Mouse (Mus musculus) ovary, adult 10 weeks (tissue): ENCODE data around the gene Derl3. TPM values are rescaled to one million over a fixed set of nuclear protein-coding genes. Genes with fewer than 3 reads are reported as not detected.

ENCODE experiments used
- polyA plus RNA-seq: library from polyadenylated mRNA; stranded (reverse); fragments of 350-450 nt; fragmentation: Illumina TruSeq; extraction: RNeasy Lipid Tissue Mini Kit (QIAGEN cat#74804); gene quantifications from one replicate; pipeline ENCODE4 v1.2.3, GENCODE M21; 2014

Gene Derl3
- polyA plus RNA-seq = not detected

DNA sequence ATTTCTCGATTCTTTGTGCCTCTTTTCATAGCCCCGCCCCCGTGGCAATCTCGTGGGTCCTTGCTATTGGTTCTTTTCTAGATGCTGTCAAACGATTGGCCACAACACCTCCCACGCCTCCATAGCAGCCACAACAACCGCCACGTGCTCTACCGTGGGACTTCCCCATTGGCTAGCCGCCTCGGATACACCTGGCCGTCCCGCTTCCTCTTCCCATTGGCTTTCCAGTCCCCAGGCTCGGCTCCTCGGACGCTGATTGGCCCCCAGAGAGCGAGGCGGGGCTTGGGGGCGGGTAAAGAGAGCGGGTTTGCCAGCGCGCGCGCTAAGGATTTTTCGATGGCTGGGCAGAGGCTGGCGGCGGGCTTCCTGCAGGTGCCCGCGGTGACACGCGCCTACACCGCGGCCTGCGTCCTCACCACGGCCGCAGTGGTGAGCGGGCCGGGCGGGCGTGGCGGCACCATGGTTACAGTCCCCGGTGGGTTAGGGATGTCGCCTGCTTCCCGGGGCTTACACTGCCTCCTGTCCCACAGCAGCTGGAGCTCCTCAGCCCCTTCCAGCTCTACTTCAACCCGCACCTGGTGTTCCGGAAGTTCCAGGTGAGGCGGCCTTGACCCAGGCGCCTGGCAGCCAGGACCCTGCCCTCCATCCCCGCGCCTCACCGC, at the start of gene Derl3:
Gene Derl3, plus strand, starts transcription at position 325 of the 662 bp plus-strand sequence.

DNA sequence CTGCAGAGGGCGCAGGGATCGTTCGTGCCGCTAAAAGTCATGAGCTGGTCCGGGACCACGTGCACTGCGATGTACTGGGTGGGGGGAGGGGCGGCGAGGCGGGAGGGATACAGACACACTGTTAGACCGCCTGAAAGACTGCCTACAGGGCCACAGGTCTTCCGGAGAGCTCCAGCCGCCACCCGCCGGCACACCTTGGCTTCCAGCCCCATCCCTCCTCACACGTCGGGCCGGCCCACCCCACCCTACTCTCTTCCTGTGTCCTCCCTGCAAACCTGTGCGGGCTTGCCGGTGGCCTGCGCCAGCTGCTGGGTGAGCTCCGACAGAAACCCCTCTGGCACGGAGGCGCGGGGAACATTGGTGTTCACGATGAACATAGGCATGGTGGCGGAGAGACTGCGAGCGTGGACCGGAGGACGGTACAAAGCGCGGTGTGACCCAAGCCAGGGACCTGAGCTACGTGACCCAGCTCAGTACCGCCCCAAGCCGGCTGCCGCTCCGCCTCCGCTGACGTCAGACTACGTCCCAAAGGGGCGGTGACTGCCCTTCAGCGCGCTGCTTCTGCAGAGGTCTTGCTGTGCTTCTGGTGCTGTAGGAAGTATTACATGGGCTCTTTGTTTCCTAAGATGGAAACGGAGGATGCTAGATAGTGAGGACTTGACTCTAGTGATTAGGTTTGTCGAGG, 33.3 kb upstream of the Derl3 start, which contains the start of gene Mif:
Gene Mif, minus strand, starts transcription at position 455 of the 685 bp plus-strand sequence.

DNA sequence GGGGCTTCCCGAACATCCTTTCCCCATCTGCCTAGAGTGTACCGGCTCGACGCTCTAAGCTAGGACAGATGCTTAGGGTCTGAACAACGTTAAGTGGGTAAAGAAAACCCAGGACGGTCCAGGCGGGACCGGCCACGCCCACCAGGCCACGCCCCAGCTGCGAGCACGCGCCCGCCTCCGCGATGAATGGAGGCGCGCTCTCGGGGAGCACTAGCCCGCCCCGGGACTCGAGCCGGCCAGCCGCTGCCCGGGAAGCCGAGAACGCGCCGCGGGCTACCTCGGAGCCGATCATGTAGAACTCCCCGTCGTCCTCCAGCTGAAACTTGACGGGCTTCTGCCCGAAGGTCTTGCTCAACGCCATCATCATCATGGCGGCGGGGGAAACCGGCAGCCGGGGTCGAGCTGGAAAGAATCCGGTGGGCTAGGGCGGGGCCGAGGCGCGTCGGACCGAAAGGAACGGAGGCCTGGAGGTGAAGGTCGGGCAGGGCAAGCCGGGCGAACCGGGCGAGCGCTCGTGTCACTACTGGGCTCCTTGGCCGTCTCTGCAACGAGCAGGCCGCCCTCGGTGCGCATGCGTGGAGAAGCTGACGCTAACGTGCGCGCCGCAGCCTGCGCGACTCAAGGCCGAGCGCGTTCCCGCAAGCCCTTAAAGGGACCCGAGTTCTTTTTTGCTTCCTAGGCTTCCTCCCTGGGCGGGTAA, 28.0 kb downstream of the Derl3 start, which contains the start of gene Smarcb1:
Gene Smarcb1, minus strand, starts transcription at position 592 of the 700 bp plus-strand sequence.

DNA sequence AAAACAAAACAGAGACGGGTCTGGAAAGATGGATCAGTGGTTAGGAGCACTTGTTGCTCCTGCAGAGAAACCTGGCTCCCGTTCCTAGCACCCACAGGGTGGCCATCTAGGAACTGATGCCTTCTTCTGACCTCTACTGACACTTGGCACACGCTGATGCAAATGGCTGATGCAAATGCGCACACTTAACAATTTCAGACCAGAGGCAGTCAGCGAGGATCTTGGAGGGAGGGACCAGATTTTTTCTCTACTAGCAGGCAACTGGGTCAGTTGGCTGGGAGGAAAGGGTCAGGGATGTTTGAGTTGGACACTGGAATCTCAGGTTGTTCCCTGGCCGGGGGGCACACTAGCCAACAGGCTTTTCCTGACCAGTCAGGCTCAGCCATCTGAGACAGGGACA, 39.7 kb downstream of the Derl3 start, which contains the start of gene Chchd10:
Gene Chchd10, plus strand, starts transcription at position 240 of the 400 bp plus-strand sequence.

DNA sequence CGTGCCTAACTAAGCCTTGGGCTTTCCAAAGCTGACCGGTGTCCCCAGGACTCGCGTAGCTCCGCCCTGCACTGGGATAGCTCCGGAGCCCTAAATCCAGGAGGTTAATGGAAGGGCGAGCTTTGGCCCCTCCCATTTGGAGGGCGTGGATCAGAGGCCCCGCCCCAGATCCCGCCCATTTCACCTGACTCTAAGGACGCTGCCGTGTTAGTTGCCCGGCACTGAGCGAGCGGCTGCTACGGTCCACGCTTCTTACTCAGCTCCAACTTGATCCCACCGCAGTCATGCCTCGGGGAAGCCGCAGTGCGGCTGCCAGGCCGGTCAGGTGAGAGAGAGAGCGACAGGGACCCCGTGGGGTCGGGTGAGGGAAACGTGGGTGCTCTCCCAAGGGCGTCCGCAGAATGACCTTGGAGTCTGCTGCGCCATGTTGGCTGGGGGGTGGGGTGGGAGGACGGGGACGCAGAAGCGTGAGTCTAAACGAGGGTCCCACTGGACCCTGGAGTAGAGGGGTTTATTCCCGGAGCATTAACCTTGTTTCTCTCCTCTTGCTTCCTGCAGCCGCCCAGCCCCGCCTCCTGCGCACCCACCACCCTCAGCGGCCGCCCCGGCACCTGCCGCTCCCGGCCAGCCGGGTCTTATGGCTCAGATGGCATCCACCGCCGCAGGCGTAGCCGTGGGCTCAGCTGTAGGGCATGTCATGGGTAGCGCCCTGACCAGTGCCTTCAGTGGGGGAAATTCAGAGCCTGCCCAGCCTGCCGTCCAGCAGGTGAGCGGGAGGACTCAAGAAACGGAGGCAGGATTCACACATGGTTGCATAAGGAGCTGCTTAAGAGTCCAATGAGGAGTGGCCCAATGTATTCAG, 42.7 kb downstream of the Derl3 start, which contains the start of gene Mmp11:
Gene Mmp11, minus strand, starts transcription at position 817 of the 862 bp plus-strand sequence.

DNA sequence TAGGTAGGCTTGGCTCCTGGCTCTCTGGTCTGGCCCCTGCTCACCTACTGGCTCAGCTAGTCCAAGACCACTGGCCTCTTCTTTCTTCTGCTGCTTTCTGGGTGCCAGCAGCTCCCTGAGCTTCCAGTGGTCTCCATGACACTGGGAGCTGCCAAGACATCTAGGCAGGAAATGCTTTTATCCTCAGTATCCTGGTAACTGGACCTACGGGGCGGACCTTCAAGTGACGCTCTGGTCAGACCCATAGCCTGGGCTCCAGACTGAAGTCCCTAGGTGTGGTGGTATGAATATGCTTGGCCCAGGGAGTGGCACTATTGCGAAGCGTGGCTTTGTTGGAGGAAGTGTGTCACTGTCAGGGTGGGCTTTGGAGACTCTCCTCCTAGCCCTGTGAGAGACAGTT, 47.3 kb downstream of the Derl3 start, which contains the start of gene Gm867:
Gene Gm867, minus strand, starts transcription at position 153 of the 400 bp plus-strand sequence.

DNA sequence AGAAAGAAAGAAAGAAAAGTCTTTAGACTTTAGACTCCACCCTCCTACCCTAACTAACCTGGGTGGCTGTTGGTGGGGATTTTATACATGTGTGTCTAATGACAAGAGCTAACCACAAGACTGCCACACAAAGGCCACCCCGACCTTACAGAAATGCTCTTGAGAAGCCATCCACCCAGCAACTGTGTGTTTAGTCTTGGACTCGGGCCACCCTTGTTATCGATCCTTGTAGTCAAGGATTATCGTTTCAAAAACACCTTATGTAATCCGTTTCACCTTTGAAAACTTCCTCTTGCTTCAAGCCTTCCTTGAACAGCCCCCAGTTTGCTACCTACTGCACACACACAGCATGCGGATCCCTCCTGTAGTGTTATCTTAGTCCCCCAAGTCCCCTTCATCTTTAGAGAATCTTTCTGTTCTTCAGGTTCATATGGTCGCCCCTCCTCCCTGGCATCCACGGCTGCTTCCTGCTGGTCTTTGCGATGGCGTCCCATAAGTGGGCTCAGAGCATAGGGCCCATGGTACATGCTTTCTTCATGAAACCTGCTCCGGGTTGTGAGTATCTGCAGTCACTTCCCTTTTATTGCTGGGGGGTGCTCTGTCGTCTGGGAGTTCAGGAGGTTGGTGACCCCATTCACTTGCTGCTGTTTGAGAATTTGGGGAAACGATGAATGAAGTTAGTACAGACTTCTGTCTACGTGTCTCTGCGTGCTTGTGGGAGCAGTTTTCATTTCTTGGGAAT, 49.7 kb downstream of the Derl3 start, which contains the start of gene Vpreb3:
Gene Vpreb3, plus strand, starts transcription at position 322 of the 742 bp plus-strand sequence.

Other genes with a start within 250 kb of the Derl3 start
- 2.0 TPM for gene Susd2, start 249.4 kb upstream of the Derl3 start, polyA plus RNA-seq
- 7.4 TPM for gene Cabin1, start 129.1 kb upstream of the Derl3 start, polyA plus RNA-seq
- gene Ddt, start 120.0 kb upstream of the Derl3 start, polyA plus RNA-seq = 0.88 TPM
- gene Gm20441, start 112.5 kb upstream of the Derl3 start, polyA plus RNA-seq = not detected
- gene Gstt3, start 112.0 kb upstream of the Derl3 start, polyA plus RNA-seq = 6.0 TPM
- 3.3 TPM for gene Gstt1, start 94.8 kb upstream of the Derl3 start, polyA plus RNA-seq
- not detected for gene Gstt4, start 70.9 kb upstream of the Derl3 start, polyA plus RNA-seq
- 2.9 TPM for gene Gstt2, start 56.0 kb upstream of the Derl3 start, polyA plus RNA-seq
- not detected for gene Mif, start 33.2 kb upstream of the Derl3 start, polyA plus RNA-seq
- 27.4 TPM for gene Smarcb1, start 28.2 kb downstream of the Derl3 start, polyA plus RNA-seq
- gene Chchd10, start 39.7 kb downstream of the Derl3 start, polyA plus RNA-seq = 19.5 TPM
- gene Mmp11, start 43.1 kb downstream of the Derl3 start, polyA plus RNA-seq = 19.8 TPM
- 1.8 TPM for gene Gm867, start 47.3 kb downstream of the Derl3 start, polyA plus RNA-seq
- gene Vpreb3, start 49.6 kb downstream of the Derl3 start, polyA plus RNA-seq = 3.6 TPM
- gene Gm5134, start 61.1 kb downstream of the Derl3 start, polyA plus RNA-seq = 0.26 TPM
- 39.1 TPM for gene Zfp280b, start 139.2 kb downstream of the Derl3 start, polyA plus RNA-seq
- gene Slc5a4b, start 217.5 kb downstream of the Derl3 start, polyA plus RNA-seq = 1.8 TPM